Mouse (Mus musculus): Measurements from ENCODE around the gene Smpd1.

DNA sequence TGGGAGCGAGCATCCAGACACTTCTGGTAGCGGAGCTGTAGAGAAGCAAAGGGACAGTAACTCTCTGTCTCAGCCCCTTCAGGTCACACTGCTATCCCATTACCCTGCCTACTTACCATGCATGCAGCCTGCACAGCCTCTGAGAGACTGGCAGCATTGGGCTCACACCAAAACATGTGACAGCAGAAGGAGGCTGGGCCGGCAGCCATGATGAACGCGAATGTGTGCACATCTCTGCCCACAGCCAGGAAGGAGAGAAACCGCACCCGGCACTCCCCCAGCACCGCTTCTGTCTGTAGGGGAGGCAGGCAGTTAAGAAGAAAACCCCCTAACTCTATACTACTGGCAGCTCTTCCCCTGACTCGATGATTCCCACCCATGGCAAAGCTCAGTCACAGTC lies 4.9 kb downstream of the Smpd1 start:
- TF ChIP-seq CTCF (IDR thresholded peaks at IDR 0.05; ENCODE audit: borderline replicate concordance, insufficient read depth, low read depth, low read length) (no peak), POLR2A (IDR thresholded peaks at IDR 0.05; ENCODE audit: borderline replicate concordance, insufficient read depth, low read length) (no peak)

Data from cerebellum, adult 2 months (tissue).